Mouse (Mus musculus) liver, adult 2 months (tissue): ENCODE measurements at regions not wholly inside any gene's neighbourhood (a gene's known extent, or its start where the extent isn't known, plus 50 kb on each side); places are given as distances from the start of the nearest gene placed in this dataset.

ENCODE experiments used
- CTCF ChIP-seq: fragments of 200-500 bp; IDR thresholded peaks from 2 replicates; pipeline ENCODE4 v1.5.1; 2011; ENCODE audit warnings: low read depth, low read length, control low read depth
- POLR2A ChIP-seq: fragments of 200-500 bp; IDR thresholded peaks from 2 replicates; pipeline ENCODE4 v1.6.1; 2011; ENCODE audit warnings: low read length, control low read depth; ENCODE audit not compliant: insufficient read depth; ENCODE audit errors: extremely low read depth

GRCm38 (mm10) chr17:82846776-82847494, 368.2 kb upstream of the Pkdcc start:
- TF ChIP-seq CTCF, result no peak
- no peak for TF ChIP-seq POLR2A
